ENCODE assay signal across 11 mouse cellular contexts in genomic region chr3:79818202-79818995, GRCm38 (mm10). TPM values are rescaled to one million over a fixed set of nuclear protein-coding genes. Genes with fewer than 3 reads are reported as not detected.
DNase-seq lines count a peak whose midpoint lies in the region; ATAC-seq lines count a peak whose summit lies in the region.
"Had no signal": no experiment of that assay in that cellular context is flagged by ENCODE, and none has a peak within 500 bp of the region (broad histone marks: within the 10 kb centered on the region; RNA-seq: fewer than 3 reads in every experiment).

No protein-coding gene starts in this region.

- 15% methylated on average over 14 of the region's 14 CpGs for WGBS in intestine, embryonic 14.5 days
- WGBS in limb, embryonic 11.5 days, result 15% methylated on average over 14 of the region's 14 CpGs

- H3K9ac ChIP-seq in intestine, embryonic 14.5 days (ENCODE audit: low read length), result no peak overlapping the region
- no peak overlapping the region for H3K9ac ChIP-seq in limb, embryonic 11.5 days (ENCODE audit: low read length)
- H3K9ac ChIP-seq: liver, embryonic 14.5 days had no signal

- peak; percentile 36 for DNase-seq in cerebellum, adult 9-11 months
- no peak for DNase-seq in cerebellum, adult 11-12 months
- peak; percentile 66 for DNase-seq in layer of hippocampus, adult 11-12 months (ENCODE audit: low spot score)
- DNase-seq in layer of hippocampus, postnatal 25 days (ENCODE audit: extremely low spot score in 1 of 2, low spot score in 1 of 2), result no peak
- no peak for DNase-seq in intestine, embryonic 14.5 days (ENCODE audit: low spot score)
- DNase-seq in limb, embryonic 11.5 days (ENCODE audit: low spot score), result peak; percentile 30
- no peak for DNase-seq in adrenal gland, adult 2 months
- DNase-seq in ovary, postnatal 36 days (ENCODE audit: low spot score), result no peak
- DNase-seq: adrenal gland, postnatal 14 days; heart, postnatal 14 days had no signal

- no peaks in the 10 kb centered on the region for H3K9me3 ChIP-seq in intestine, embryonic 14.5 days (ENCODE audit: control insufficient read depth, low read length)
- no peaks in the 10 kb centered on the region for H3K9me3 ChIP-seq in limb, embryonic 11.5 days (ENCODE audit: control insufficient read depth, low read length)

- no peak overlapping the region for H3K27ac ChIP-seq in intestine, embryonic 14.5 days (ENCODE audit: low read depth)
- no peak overlapping the region for H3K27ac ChIP-seq in limb, embryonic 11.5 days (replicated peaks; ENCODE audit: low read depth, low read length)
- H3K27ac ChIP-seq: liver, embryonic 14.5 days had no signal

- H3K4me2 ChIP-seq in intestine, embryonic 14.5 days (ENCODE audit: low read length), result peak overlapping the region; percentile 28; the same call in 1 of the 2 replicates
- H3K4me2 ChIP-seq in limb, embryonic 11.5 days (ENCODE audit: low read depth, severe bottlenecking), result no peak overlapping the region

- no peaks in the 10 kb centered on the region for H3K27me3 ChIP-seq in intestine, embryonic 14.5 days (replicated peaks; ENCODE audit: control insufficient read depth, insufficient read depth, low read length)
- no peaks in the 10 kb centered on the region for H3K27me3 ChIP-seq in limb, embryonic 11.5 days (ENCODE audit: control insufficient read depth, insufficient read depth, low read length)

- no peaks in the 10 kb centered on the region for H3K36me3 ChIP-seq in intestine, embryonic 14.5 days (ENCODE audit: control insufficient read depth, insufficient read depth, low read length)
- H3K36me3 ChIP-seq in limb, embryonic 11.5 days (ENCODE audit: control insufficient read depth, insufficient read depth, low read length), result no peaks in the 10 kb centered on the region

- ATAC-seq in intestine, embryonic 14.5 days (replicated peaks; ENCODE audit: low FRiP score, low TSS enrichment, low read depth), result 0 out of 2 replicates have a peak, but pooled peaks have one; percentile 53
- ATAC-seq in limb, embryonic 11.5 days (ENCODE audit: insufficient number of reproducible peaks, low FRiP score, low TSS enrichment, low read depth), result no peak

- no peak overlapping the region for H3K4me3 ChIP-seq in intestine, embryonic 14.5 days (ENCODE audit: low read depth, low read length)
- H3K4me3 ChIP-seq in limb, embryonic 11.5 days (ENCODE audit: low read depth, low read length), result no peak overlapping the region

- H3K4me1 ChIP-seq in intestine, embryonic 14.5 days (replicated peaks; ENCODE audit: control insufficient read depth, insufficient read depth, low read length), result no peaks in the 10 kb centered on the region
- no peaks in the 10 kb centered on the region for H3K4me1 ChIP-seq in limb, embryonic 11.5 days (ENCODE audit: control insufficient read depth, insufficient read depth, low read length)

RNA-seq across cellular contexts. Expression of gene Tmem144, which starts 34.2 kb away (rescaled TPM):
- 10 to 100 TPM; 19.1 to 20.3 TPM for total RNA-seq in layer of hippocampus, postnatal 25 days (2021)
- 4.7 and 5.5 TPM in 2 replicates for polyA plus RNA-seq in intestine, embryonic 14.5 days (2014; fragmentation: Nextera tagmentation; extraction: Ambion mirVana)
- polyA plus RNA-seq in limb, embryonic 11.5 days (2014; fragmentation: Nextera tagmentation; extraction: Ambion mirVana), result 4.1 and 5.1 TPM in 2 replicates
- 10 to 100 TPM in 1 of 2 experiments, 1 to 10 TPM in 1; 9.0 to 14.6 TPM for total RNA-seq in adrenal gland, adult 2 months (2021)
- polyA plus RNA-seq in adrenal gland, adult 2 months (2012; rRNA removed), result 1.5 and 2.1 TPM in 2 replicates

Comparison
In these comparisons a context has a peak if more than half of its experiments do, and no peak if none do; other contexts are left out.
1. DNase-seq: peak in cerebellum, adult 9-11 months (single experiment), layer of hippocampus, adult 11-12 months (single experiment) and limb, embryonic 11.5 days (single experiment); none in cerebellum, adult 11-12 months (single experiment), layer of hippocampus, postnatal 25 days (0 of 2), intestine, embryonic 14.5 days (single experiment), adrenal gland, adult 2 months (single experiment) and ovary, postnatal 36 days (single experiment).